In genomic region chr8:7449361-7449760, GRCm38 (mm10) we compare ENCODE assay signal across 24 mouse cellular contexts.
"Had no signal": no experiment of that assay in that cellular context is flagged by ENCODE, and none has a peak within 500 bp of the region (broad histone marks: within the 10 kb centered on the region; RNA-seq: fewer than 3 reads in every experiment).

No protein-coding gene starts in this region.

- H3K9me3 ChIP-seq: heart, embryonic 10.5 days; heart, embryonic 12.5 days; hindbrain, embryonic 10.5 days; hindbrain, embryonic 12.5 days; intestine, embryonic 15.5 days; limb, embryonic 13.5 days; limb, embryonic 15.5 days; liver, embryonic 13.5 days; liver, embryonic 15.5 days had no signal

- H3K27ac ChIP-seq: gastrocnemius, adult 2 months; heart, embryonic 10.5 days; hindbrain, embryonic 10.5 days; hindbrain, embryonic 12.5 days; hindbrain, embryonic 14.5 days; intestine, embryonic 15.5 days; limb, embryonic 13.5 days; limb, embryonic 15.5 days; liver, embryonic 13.5 days; liver, embryonic 15.5 days had no signal

- H3K4me1 ChIP-seq: hindbrain, embryonic 10.5 days; hindbrain, embryonic 12.5 days; intestine, embryonic 15.5 days; limb, embryonic 13.5 days; limb, embryonic 15.5 days; liver, embryonic 13.5 days; liver, embryonic 15.5 days had no signal

- H3K27me3 ChIP-seq: heart, embryonic 12.5 days; hindbrain, embryonic 12.5 days; intestine, embryonic 15.5 days; limb, embryonic 13.5 days; limb, embryonic 15.5 days; liver, embryonic 13.5 days; liver, embryonic 15.5 days had no signal

- DNase-seq: gastrocnemius, adult 2 months; gastrocnemius, postnatal 10 days; gastrocnemius, postnatal 25 days; heart, adult 18-20 months; heart, postnatal 10 days; heart, postnatal 4 days; kidney, adult 18-20 months; kidney, adult 8-10 months; kidney, postnatal 10 days; kidney, postnatal 25 days; kidney, postnatal 4 days; layer of hippocampus, adult 9-11 months; layer of hippocampus, postnatal 36 days; left cerebral cortex, postnatal 4 days; liver, embryonic 13.5 days had no signal

- H3K36me3 ChIP-seq: heart, embryonic 10.5 days; heart, embryonic 12.5 days; hindbrain, embryonic 10.5 days; hindbrain, embryonic 12.5 days; intestine, embryonic 15.5 days; limb, embryonic 13.5 days; limb, embryonic 15.5 days; liver, embryonic 13.5 days; liver, embryonic 15.5 days had no signal

- H3K4me3 ChIP-seq: gastrocnemius, adult 2 months; heart, embryonic 10.5 days; heart, embryonic 12.5 days; hindbrain, embryonic 10.5 days; hindbrain, embryonic 12.5 days; intestine, embryonic 15.5 days; limb, embryonic 13.5 days; limb, embryonic 15.5 days; liver, embryonic 13.5 days; liver, embryonic 15.5 days had no signal
